Mouse (Mus musculus) cortical plate, adult 2 months (tissue): ENCODE results near the gene Smpd2. TPM values are rescaled to one million over a fixed set of nuclear protein-coding genes. Genes with fewer than 3 reads are reported as not detected.
"Not testable (repeated sequence)": the region's sequence is repeated elsewhere in the genome, so short reads cannot be mapped to it uniquely, and the experiment has no call there.

Experiments
- H3K27ac ChIP-seq: fragments of 200-500 bp; 2 replicates; pipeline ENCODE4 v1.5.1; 2012; ENCODE audit warnings: low read length, control low read depth, inconsistent platforms; ENCODE audit not compliant: insufficient read depth
- H3K4me1 ChIP-seq: fragments of 200-500 bp; 2 replicates; pipeline ENCODE4 v1.6.1; 2011; ENCODE audit warnings: low read length; ENCODE audit not compliant: control insufficient read depth, insufficient read depth
- H3K4me3 ChIP-seq: fragments of 200-500 bp; 2 replicates; pipeline ENCODE4 v1.5.1; 2011; ENCODE audit warnings: mild to moderate bottlenecking, low read length, control low read depth; ENCODE audit not compliant: insufficient read depth
- CTCF ChIP-seq: fragments of 200-500 bp; IDR thresholded peaks from 2 replicates; pipeline ENCODE4 v1.5.1; 2011; ENCODE audit warnings: mild to moderate bottlenecking, control low read depth, low read length; ENCODE audit not compliant: insufficient read depth; ENCODE audit errors: extremely low read depth
- POLR2A ChIP-seq: fragments of 200-500 bp; IDR thresholded peaks from 2 replicates; pipeline ENCODE4 v1.6.1; 2011; ENCODE audit warnings: mild to moderate bottlenecking, low read length, control low read depth; ENCODE audit not compliant: insufficient read depth; ENCODE audit errors: extremely low read depth
- polyA plus RNA-seq: library from polyadenylated mRNA; depleted of rRNA; stranded (reverse); fragments of >200 nt; gene quantifications from 2 replicates; pipeline ENCODE4 v1.2.3, GENCODE M21; 2012

Gene Smpd2
- polyA plus RNA-seq, 1 experiment = 33.8 TPM

GRCm38 (mm10) chr10:41519640-41520409, 29.7 kb upstream of the Smpd2 start:
- Histone ChIP-seq H3K4me3 (peak overlapping the region; percentile 65), H3K27ac (peak overlapping the region; percentile 86), H3K4me1 (peaks cover 2% of the 10 kb centered on the region; the same call in 1 of the 2 replicates)
- no peak for TF ChIP-seq CTCF

- TF ChIP-seq POLR2A = peak; percentile 92
- TF ChIP-seq CTCF = no peak
- peak within 1 kb of the TSS; percentile 99 for H3K27ac ChIP-seq
- peaks cover 2% of the 10 kb centered on the region; the same call in 1 of the 2 replicates for H3K4me1 ChIP-seq
- H3K4me3 ChIP-seq = peak within 1 kb of the TSS; percentile 65
Observed at GRCm38 (mm10) chr10:41518981-41519618, 28.9 kb upstream of the Smpd2 start, which contains the start of gene Cd164. Gene Cd164 (plus strand): TSS chr10:41519414.

GRCm38 (mm10) chr10:41518508-41518980, 28.4 kb upstream of the Smpd2 start:
- Histone ChIP-seq H3K4me1 (peaks cover 2% of the 10 kb centered on the region; the same call in 1 of the 2 replicates), H3K27ac (peak overlapping the region; percentile 11; the same call in 1 of the 2 replicates), H3K4me3 (peak overlapping the region; percentile 65)
- peak; percentile 64; the same call in 1 of the 2 replicates for TF ChIP-seq CTCF
- TF ChIP-seq POLR2A = no peak

- Histone ChIP-seq H3K4me1 (no peaks in the 10 kb centered on the region), H3K27ac (no peak overlapping the region), H3K4me3 (no peak overlapping the region)
- no peak for TF ChIP-seq CTCF
- TF ChIP-seq POLR2A = no peak
Observed at GRCm38 (mm10) chr10:41514921-41515320, 24.8 kb upstream of the Smpd2 start.

- Histone ChIP-seq H3K4me1 (no peaks in the 10 kb centered on the region), H3K27ac (no peak overlapping the region), H3K4me3 (no peak overlapping the region)
- TF ChIP-seq CTCF (no peak), POLR2A (no peak)
Observed at GRCm38 (mm10) chr10:41514301-41514700, 24.1 kb upstream of the Smpd2 start.

- H3K27ac ChIP-seq = no peak overlapping the region
- TF ChIP-seq POLR2A (no peak), CTCF (peak; percentile 64)
- H3K4me3 ChIP-seq = no peak overlapping the region
- H3K4me1 ChIP-seq = no peaks in the 10 kb centered on the region
Observed at GRCm38 (mm10) chr10:41509160-41509559, 19.0 kb upstream of the Smpd2 start.

- H3K4me3 ChIP-seq, H3K27ac ChIP-seq, H3K4me1 ChIP-seq: not testable (repeated sequence)
- TF ChIP-seq CTCF = peak; percentile 76
Observed at GRCm38 (mm10) chr10:41505446-41505845, 15.3 kb upstream of the Smpd2 start.

GRCm38 (mm10) chr10:41504996-41505395, 14.8 kb upstream of the Smpd2 start:
- no peak overlapping the region for H3K4me3 ChIP-seq
- no peaks in the 10 kb centered on the region for H3K4me1 ChIP-seq
- TF ChIP-seq CTCF (no peak), POLR2A (no peak)
- no peak overlapping the region for H3K27ac ChIP-seq

- Histone ChIP-seq H3K27ac (no peak overlapping the region), H3K4me1 (no peaks in the 10 kb centered on the region), H3K4me3 (no peak overlapping the region)
- TF ChIP-seq CTCF = no peak
- no peak for TF ChIP-seq POLR2A
Observed at GRCm38 (mm10) chr10:41500941-41501340, 10.8 kb upstream of the Smpd2 start.

GRCm38 (mm10) chr10:41491111-41491510, 942 bp upstream of the Smpd2 start:
- H3K4me1 ChIP-seq = no peaks in the 10 kb centered on the region
- no peak for TF ChIP-seq POLR2A
- no peak for TF ChIP-seq CTCF
- peak overlapping the region; percentile 88 for H3K4me3 ChIP-seq
- no peak overlapping the region for H3K27ac ChIP-seq
